Mouse (Mus musculus): Measurements from ENCODE around the gene Dusp6. TPM values are rescaled to one million over a fixed set of nuclear protein-coding genes. Genes with fewer than 3 reads are reported as not detected.

Gene Dusp6
- total RNA-seq, 1 experiment: 83.0 TPM

- DNase-seq (ENCODE audit: low read depth, low spot score): no peak
- H3K4me1 ChIP-seq (ENCODE audit: control insufficient read depth in 2 of 2, insufficient read depth in 2 of 2, low read length in 2 of 2, poor library complexity in 1 of 2): peaks cover 6 to 7% of the 10 kb centered on the region in 2 experiments
- in situ Hi-C loops (cut with MboI; ENCODE audit: low sequenced_read_pairs in 2 of 2, unreplicated experiment in 2 of 2): no loop called here
- H3K27ac ChIP-seq (ENCODE audit: insufficient read depth, low read depth, low read length, poor library complexity, severe bottlenecking): no peak overlapping the region
- H3K36me3 ChIP-seq (ENCODE audit: control insufficient read depth, insufficient read depth, low read length, poor library complexity, severe bottlenecking): no peaks in the 10 kb centered on the region
- no peaks in the 10 kb centered on the region for H3K9me3 ChIP-seq (ENCODE audit: control insufficient read depth, insufficient read depth, low read depth, low read length)
- H3K9ac ChIP-seq (ENCODE audit: insufficient read depth, low read depth, low read length, poor library complexity, severe bottlenecking): no peak overlapping the region
- H3K4me3 ChIP-seq (ENCODE audit: insufficient read depth in 1 of 2, low read depth in 1 of 2, low read length in 2 of 2, poor library complexity in 1 of 2, severe bottlenecking in 1 of 2): no peak overlapping the region
- no peak for TF ChIP-seq ZNF384 (IDR thresholded peaks at IDR 0.05; ENCODE audit: low read depth, low read length)
- no peak for TF ChIP-seq ZC3H11A (IDR thresholded peaks at IDR 0.05; ENCODE audit: borderline replicate concordance, low read depth, low read length)
- TF ChIP-seq HCFC1 (IDR thresholded peaks at IDR 0.05; ENCODE audit: borderline replicate concordance, insufficient read depth, low read length): no peak
These were observed 34.7 kb downstream of the Dusp6 start for GRCm38 (mm10) chr10:99297721-99298120.

- in situ Hi-C loops (cut with MboI; ENCODE audit: low sequenced_read_pairs in 2 of 2, unreplicated experiment in 2 of 2): no loop called here
- H3K27ac ChIP-seq (ENCODE audit: insufficient read depth, low read depth, low read length, poor library complexity, severe bottlenecking): no peak overlapping the region
- no peaks in the 10 kb centered on the region for H3K9me3 ChIP-seq (ENCODE audit: control insufficient read depth, insufficient read depth, low read depth, low read length)
- peak overlapping the region; percentile 5; the same call in 1 of the 2 replicates for H3K9ac ChIP-seq (ENCODE audit: insufficient read depth, low read depth, low read length, poor library complexity, severe bottlenecking)
- H3K4me3 ChIP-seq (ENCODE audit: insufficient read depth in 1 of 2, low read depth in 1 of 2, low read length in 2 of 2, poor library complexity in 1 of 2, severe bottlenecking in 1 of 2): peak overlapping the region in 1 of 2 experiments; percentile 46; a peak in 2 of 4 replicates
- H3K36me3 ChIP-seq (ENCODE audit: control insufficient read depth, insufficient read depth, low read length, poor library complexity, severe bottlenecking): no peaks in the 10 kb centered on the region
- no peak for DNase-seq (ENCODE audit: low read depth, low spot score)
- TF ChIP-seq ZC3H11A (IDR thresholded peaks at IDR 0.05; ENCODE audit: borderline replicate concordance, low read depth, low read length) (no peak), ZNF384 (IDR thresholded peaks at IDR 0.05; ENCODE audit: low read depth, low read length) (no peak), MAFK (IDR thresholded peaks at IDR 0.05; ENCODE audit: insufficient read depth, low read depth, low read length) (no peak), CHD2 (IDR thresholded peaks at IDR 0.05; ENCODE audit: low read depth, low read length) (no peak), HCFC1 (IDR thresholded peaks at IDR 0.05; ENCODE audit: borderline replicate concordance, insufficient read depth, low read length) (no peak)
- H3K4me1 ChIP-seq (ENCODE audit: control insufficient read depth in 2 of 2, insufficient read depth in 2 of 2, low read length in 2 of 2, poor library complexity in 1 of 2): peaks cover 5 to 6% of the 10 kb centered on the region in 2 experiments
These were observed 35.6 kb downstream of the Dusp6 start for GRCm38 (mm10) chr10:99298328-99299295.

- Histone ChIP-seq H3K27ac (ENCODE audit: insufficient read depth, low read depth, low read length, poor library complexity, severe bottlenecking) (no peak overlapping the region), H3K4me3 (ENCODE audit: insufficient read depth in 1 of 2, low read depth in 1 of 2, low read length in 2 of 2, poor library complexity in 1 of 2, severe bottlenecking in 1 of 2) (0 out of 4 replicates have a peak overlapping the region, but pooled peaks of 1 of the 2 experiments have one; percentile 46), H3K36me3 (ENCODE audit: control insufficient read depth, insufficient read depth, low read length, poor library complexity, severe bottlenecking) (no peaks in the 10 kb centered on the region), H3K4me1 (ENCODE audit: control insufficient read depth in 2 of 2, insufficient read depth in 2 of 2, low read length in 2 of 2, poor library complexity in 1 of 2) (peaks cover 5 to 6% of the 10 kb centered on the region in 2 experiments), H3K9ac (ENCODE audit: insufficient read depth, low read depth, low read length, poor library complexity, severe bottlenecking) (peak overlapping the region; percentile 5; the same call in 1 of the 2 replicates), H3K9me3 (ENCODE audit: control insufficient read depth, insufficient read depth, low read depth, low read length) (no peaks in the 10 kb centered on the region)
- in situ Hi-C loops (cut with MboI; ENCODE audit: low sequenced_read_pairs in 2 of 2, unreplicated experiment in 2 of 2): no loop called here
- DNase-seq (ENCODE audit: low read depth, low spot score): no peak
- TF ChIP-seq CHD2 (IDR thresholded peaks at IDR 0.05; ENCODE audit: low read depth, low read length): no peak
- no peak for TF ChIP-seq HCFC1 (IDR thresholded peaks at IDR 0.05; ENCODE audit: borderline replicate concordance, insufficient read depth, low read length)
- no peak for TF ChIP-seq ZC3H11A (IDR thresholded peaks at IDR 0.05; ENCODE audit: borderline replicate concordance, low read depth, low read length)
- TF ChIP-seq MAFK (IDR thresholded peaks at IDR 0.05; ENCODE audit: insufficient read depth, low read depth, low read length): no peak
- TF ChIP-seq ZNF384 (IDR thresholded peaks at IDR 0.05; ENCODE audit: low read depth, low read length): no peak
These were observed 36.3 kb downstream of the Dusp6 start for GRCm38 (mm10) chr10:99299303-99299702.

- H3K9me3 ChIP-seq (ENCODE audit: control insufficient read depth, insufficient read depth, low read depth, low read length): no peaks in the 10 kb centered on the region
- no peak for DNase-seq (ENCODE audit: low read depth, low spot score)
- in situ Hi-C loops (cut with MboI; ENCODE audit: low sequenced_read_pairs in 2 of 2, unreplicated experiment in 2 of 2): no loop called here
These were observed 39.0 kb downstream of the Dusp6 start for GRCm38 (mm10) chr10:99302051-99302450.

More at GRCm38 (mm10) chr10:99302051-99302450, 39.0 kb downstream of the Dusp6 start:
- H3K4me3 ChIP-seq (ENCODE audit: insufficient read depth in 1 of 2, low read depth in 1 of 2, low read length in 2 of 2, poor library complexity in 1 of 2, severe bottlenecking in 1 of 2): no peak overlapping the region
- TF ChIP-seq MAFK (IDR thresholded peaks at IDR 0.05; ENCODE audit: insufficient read depth, low read depth, low read length) (no peak), ZC3H11A (IDR thresholded peaks at IDR 0.05; ENCODE audit: borderline replicate concordance, low read depth, low read length) (no peak), HCFC1 (IDR thresholded peaks at IDR 0.05; ENCODE audit: borderline replicate concordance, insufficient read depth, low read length) (no peak), ZNF384 (IDR thresholded peaks at IDR 0.05; ENCODE audit: low read depth, low read length) (no peak), CHD2 (IDR thresholded peaks at IDR 0.05; ENCODE audit: low read depth, low read length) (no peak)
- H3K4me1 ChIP-seq (ENCODE audit: control insufficient read depth in 2 of 2, insufficient read depth in 2 of 2, low read length in 2 of 2, poor library complexity in 1 of 2): peaks cover 5 to 6% of the 10 kb centered on the region in 2 experiments
- H3K9ac ChIP-seq (ENCODE audit: insufficient read depth, low read depth, low read length, poor library complexity, severe bottlenecking): no peak overlapping the region
- no peaks in the 10 kb centered on the region for H3K36me3 ChIP-seq (ENCODE audit: control insufficient read depth, insufficient read depth, low read length, poor library complexity, severe bottlenecking)
- no peak overlapping the region for H3K27ac ChIP-seq (ENCODE audit: insufficient read depth, low read depth, low read length, poor library complexity, severe bottlenecking)

Measured in ES-E14 (cell line).